Mouse (Mus musculus): ENCODE results near the gene Pop4. TPM values are rescaled to one million over a fixed set of nuclear protein-coding genes. Genes with fewer than 3 reads are reported as not detected.
A peak's percentile ranks its signal among the peaks of the same experiment; 100 is the strongest.

Gene Pop4
- total RNA-seq, 2 experiments from 2014 or later = 43.3 to 44.2 TPM

DNA sequence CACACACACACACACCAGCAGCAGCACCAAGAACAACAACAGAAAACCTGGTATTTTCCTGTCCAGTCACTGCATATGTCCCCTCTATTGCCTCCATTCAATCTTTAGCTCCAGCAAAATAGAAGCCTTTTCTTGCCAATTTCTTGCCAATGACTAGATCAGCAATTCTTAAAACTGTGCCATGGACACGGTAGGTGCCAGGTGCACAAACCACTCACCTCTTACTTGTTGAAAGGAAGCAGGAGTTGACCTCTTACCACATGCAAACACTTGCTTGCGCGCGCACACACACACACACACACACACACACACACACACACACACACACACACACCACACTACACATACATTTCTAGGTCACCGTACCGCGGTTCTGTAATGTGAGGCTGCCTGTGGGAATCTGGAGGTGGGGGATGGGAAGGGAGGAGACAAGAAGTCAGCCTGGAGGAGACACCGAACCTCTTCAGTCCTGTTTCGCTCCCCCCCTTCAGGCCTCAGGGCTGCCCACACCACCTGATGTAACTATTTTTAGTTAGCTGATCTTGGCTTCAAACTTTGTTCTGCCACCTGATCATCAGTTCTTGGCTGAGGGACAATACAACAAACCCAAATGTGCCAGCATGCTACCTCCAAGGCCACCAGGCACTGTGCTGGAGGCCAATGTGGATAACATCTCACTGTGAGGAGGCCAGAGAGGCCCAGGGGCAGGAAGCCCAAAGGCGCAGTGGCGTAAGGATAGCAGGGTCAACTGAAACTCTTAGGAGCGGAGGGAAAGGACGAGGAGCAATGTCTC is 46.5 kb downstream of the Pop4 start:
- no peak for DNase-seq
- intact Hi-C loops (cut with DNase I) = no loop called here

DNA sequence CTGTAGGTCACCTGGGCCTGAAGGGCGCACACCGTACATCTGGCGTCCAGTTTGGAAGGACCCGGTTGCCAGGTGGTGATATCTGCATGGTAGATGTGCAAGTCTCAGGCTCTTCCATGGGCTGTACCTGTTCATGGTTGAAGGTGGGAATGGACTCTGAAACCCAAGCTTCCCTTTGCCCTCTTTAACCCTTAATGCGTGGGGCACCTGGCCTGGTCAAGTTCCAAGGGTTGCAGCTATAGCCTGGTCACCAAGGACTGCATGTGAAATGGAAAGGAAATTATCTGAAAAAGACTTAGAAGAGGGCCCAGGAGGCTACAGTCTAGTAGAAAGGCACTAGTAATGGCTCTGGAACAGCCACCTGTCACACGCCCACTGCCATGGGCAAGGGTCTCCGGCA is 50.4 kb downstream of the Pop4 start:
- intact Hi-C loops (cut with DNase I) = no loop called here
- DNase-seq = no peak

DNA sequence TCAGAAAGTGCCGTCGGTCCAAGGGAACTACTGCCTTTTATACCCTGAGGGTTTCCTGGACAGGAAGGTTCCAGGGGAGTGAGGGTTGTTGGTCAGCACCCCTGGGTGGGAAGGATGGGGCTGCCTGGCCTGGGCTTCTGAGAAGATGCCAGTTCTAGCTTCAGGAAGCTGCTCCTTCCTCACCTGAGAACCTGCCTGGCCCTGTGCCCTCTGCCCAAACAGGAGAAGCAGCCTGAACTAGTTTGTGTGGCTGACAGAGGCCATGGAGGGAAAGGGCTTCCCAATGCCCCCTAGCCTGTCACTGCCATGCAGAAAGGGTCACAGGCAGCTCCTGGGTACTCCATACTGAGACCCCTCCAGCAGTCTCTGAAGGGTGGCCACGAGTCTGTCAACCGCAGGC is 51.7 kb downstream of the Pop4 start:
- DNase-seq = no peak
- intact Hi-C loops (cut with DNase I) = no loop called here

DNA sequence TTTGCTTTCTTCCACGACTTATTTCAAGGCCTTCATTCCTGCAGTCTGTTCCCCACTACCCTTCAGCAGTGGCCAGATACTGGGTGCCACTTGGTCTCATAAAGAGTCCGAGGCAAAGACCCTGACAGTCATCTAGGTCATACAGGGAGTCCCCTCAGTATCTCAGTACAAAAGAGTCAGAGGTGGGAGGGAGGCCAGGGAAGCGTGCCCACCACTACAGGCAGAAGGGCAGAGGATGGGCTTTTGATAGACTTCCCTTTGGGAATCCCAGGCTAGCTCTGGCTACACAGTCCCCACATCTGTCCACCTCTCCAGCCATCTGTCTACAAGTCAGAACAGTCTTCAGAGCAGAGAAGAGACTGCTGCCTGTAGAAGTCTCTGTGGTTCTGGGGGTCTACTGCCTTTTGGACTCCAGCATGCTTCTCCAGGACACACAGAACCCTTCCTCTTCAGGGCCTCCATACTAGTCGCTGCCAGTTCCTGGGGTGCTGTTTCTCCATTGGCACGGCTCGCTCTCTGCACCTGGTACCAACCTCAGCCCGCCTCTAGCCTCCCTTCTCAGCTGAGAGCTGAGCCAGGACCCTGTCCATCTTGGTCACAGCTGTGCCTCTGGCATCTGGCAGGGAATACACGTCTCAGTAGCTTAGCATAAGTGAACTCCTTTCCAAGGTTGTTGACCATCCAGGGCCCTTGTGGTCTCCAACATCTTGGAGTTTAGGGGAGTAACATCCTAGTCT is 52.4 kb downstream of the Pop4 start:
- DNase-seq = peak; percentile 76
- intact Hi-C loops (cut with DNase I) = no loop called here

DNA sequence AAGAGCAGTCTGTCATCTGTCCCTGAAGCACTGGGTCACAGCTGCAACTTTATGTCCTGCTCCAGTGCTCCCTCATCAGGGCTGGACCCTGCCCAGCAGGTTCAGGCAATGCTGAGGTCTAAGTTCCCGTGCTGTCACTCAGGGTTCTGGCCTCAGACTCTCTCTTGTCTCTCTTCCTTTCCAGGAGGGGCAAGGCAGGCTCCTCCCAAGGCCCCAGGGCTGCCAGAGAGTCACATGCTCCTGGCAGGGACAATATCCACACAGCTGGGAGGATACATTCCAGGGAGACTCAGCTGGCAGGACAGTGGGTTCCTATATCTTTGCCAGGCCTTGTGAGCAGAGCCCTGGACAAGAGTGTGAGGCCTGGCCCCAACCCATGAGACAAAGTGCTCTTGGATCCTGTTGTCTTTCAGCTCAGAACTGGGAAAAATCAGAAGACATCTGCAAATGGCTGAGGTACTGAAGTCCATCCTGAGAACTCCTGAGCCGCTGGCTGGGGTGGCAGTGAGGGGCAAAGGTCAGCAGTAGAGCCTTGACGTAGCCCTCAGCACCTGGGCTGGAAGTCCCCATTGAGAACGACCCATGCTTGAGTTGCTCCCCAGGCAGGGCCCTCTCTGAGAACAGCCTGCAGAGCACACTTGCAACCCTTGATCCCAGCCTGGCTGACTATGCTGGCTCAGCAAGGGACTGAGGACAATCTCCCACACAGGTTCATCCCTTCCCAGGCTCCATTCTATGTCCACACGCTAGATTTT is 53.6 kb downstream of the Pop4 start:
- intact Hi-C loops (cut with DNase I) = no loop called here
- peak; percentile 83 for DNase-seq

DNA sequence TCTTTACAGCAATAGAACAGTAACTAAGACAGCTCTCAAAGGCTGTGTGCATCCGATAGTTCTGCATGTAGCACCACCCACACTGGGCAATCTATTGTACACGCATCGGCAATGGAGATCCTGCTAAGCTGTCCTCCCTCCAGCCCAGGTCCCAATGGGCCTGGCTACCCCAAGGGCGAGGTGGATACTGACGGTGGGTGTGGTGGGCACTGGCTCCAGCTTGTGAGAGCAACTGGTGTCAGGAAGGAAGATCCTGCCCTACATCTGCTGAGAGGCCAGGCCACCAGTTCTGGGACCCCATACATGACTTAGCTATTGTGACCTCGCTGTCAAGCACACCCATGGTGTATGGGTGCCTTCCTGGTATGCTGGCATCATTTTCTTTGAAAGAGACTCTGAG is 55.5 kb downstream of the Pop4 start:
- intact Hi-C loops (cut with DNase I) = no loop called here
- no peak for DNase-seq

DNA sequence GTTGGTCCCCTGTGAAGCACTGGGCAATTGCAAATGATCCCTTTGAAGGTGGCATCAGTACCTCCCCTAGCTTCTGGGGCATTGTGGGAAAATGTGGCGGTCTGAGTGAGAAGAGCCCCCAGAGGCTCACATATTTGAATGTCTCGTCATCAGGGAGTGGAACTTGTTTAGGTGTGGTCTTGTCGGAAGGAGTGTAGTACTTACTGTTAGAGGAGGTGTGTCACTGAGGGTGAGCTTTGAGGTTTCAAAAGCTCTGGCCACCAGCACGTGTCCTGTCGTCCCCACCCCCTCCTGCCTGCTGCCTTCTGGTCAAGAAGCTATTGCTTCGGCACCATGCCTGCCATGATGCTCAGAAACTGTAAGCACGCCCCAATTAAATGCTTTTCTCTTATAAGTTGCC is 55.9 kb downstream of the Pop4 start:
- intact Hi-C loops (cut with DNase I) = no loop called here
- DNase-seq = no peak

DNA sequence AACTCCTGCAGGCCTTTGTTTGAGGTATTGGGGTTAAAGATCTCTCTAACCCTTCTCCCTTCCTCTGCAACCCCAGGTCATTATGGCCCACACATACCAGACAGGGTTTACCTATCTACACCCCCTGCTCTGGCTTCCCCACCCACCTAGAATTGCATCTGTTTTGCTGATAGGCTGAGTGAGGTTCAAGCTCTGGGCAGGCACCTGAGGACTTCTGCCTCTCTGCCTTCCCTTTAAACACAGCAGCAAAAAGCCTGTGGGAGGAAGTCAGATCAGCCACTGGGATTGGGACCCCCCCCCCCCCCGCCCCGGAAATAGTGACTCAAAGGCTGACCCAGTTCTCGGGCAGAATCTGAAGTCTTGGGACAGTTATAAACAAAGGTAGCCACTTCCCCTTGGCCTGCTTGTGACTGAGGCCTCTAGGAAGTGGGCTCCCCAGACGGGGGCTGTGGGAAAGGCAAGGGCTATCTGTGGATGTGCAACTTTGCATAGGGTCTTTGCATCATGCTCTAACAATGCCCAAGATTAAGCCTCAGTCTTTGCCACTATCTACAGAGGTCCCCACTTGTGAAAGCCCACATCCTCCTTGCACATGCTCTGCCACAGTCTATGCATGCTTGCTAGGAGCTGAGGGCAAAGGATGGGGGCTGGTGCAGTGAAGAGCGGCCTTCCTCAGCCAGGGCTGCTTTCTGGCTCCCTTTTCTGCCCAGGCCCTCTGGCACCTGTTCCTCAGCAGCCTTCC is 56.6 kb downstream of the Pop4 start:
- no peak for DNase-seq
- intact Hi-C loops (cut with DNase I) = no loop called here

DNA sequence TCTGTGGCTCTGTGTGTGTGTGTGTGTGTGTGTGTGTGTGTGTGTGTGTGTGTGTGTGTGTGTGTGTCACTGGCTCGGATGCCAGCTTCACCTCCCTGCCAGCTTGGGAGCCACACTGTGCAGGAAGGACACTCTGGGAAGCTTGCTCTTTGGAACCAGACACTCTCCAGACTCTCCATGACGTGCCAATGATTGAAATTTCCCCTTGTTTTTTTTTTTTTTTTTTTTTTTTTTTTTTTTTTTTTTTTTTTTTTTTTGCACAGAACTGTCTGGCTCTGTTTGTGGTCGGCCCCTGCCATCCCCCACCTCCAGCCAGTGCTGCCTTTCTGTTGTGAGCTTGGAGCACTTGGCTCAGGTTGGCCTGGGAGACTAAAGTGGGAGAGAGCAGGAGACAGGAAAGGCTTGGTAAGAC is 58.6 kb downstream of the Pop4 start:
- intact Hi-C loops (cut with DNase I) = no loop called here
- DNase-seq = no peak

Other genes with a start within 250 kb of the Pop4 start
- gene Uri1, start 247.9 kb downstream of the Pop4 start, total RNA-seq (2021) = 10 to 100 TPM; 39.7 to 45.7 TPM
- 1 to 10 TPM; 8.7 to 8.8 TPM for gene Ccne1, start 163.9 kb downstream of the Pop4 start, total RNA-seq (2021)
- 10 to 100 TPM; 15.5 to 16.5 TPM for gene 1600014C10Rik, start 88.2 kb downstream of the Pop4 start, total RNA-seq (2021)
- under 1 TPM; 0.38 to 0.44 TPM for gene Plekhf1, start 43.4 kb downstream of the Pop4 start, total RNA-seq (2021)